Mouse (Mus musculus) forebrain, embryonic 13.5 days (tissue): ENCODE results near the gene Foxo3. TPM values are rescaled to one million over a fixed set of nuclear protein-coding genes. Genes with fewer than 3 reads are reported as not detected.

Experiments
- ATAC-seq: fragments of 200-750 bp; cut with Nextera tagmentation; 2 replicates; pipeline ENCODE4 v1.8.0; 2017
- H3K27ac ChIP-seq: fragments of 300-500 bp; sonication (generic); 2 replicates; pipeline ENCODE4 v1.5.1; 2015; ENCODE audit warnings: inconsistent platforms, mild to moderate bottlenecking, moderate library complexity
- H3K27me3 ChIP-seq: fragments of 300-500 bp; sonication (generic); 2 replicates; pipeline ENCODE4 v1.6.1; 2015; ENCODE audit warnings: mild to moderate bottlenecking, inconsistent platforms
- H3K36me3 ChIP-seq: fragments of 300-500 bp; sonication (generic); 2 replicates; pipeline ENCODE4 v1.6.1; 2015; ENCODE audit warnings: mild to moderate bottlenecking, inconsistent platforms; ENCODE audit not compliant: poor library complexity, severe bottlenecking
- H3K4me1 ChIP-seq: fragments of 300-500 bp; sonication (generic); 2 replicates; pipeline ENCODE4 v1.6.1; 2015; ENCODE audit warnings: inconsistent platforms
- H3K4me2 ChIP-seq: fragments of 300-500 bp; sonication (generic); 2 replicates; pipeline ENCODE4 v1.6.1; 2015; ENCODE audit warnings: inconsistent platforms, mild to moderate bottlenecking, moderate library complexity
- H3K4me3 ChIP-seq: fragments of 300-500 bp; sonication (generic); 2 replicates; pipeline ENCODE4 v1.5.1; 2015; ENCODE audit warnings: mild to moderate bottlenecking, inconsistent platforms
- H3K9ac ChIP-seq: fragments of 300-500 bp; sonication (generic); 2 replicates; pipeline ENCODE4 v1.6.1; 2015; ENCODE audit warnings: mild to moderate bottlenecking, inconsistent platforms
- H3K9me3 ChIP-seq: fragments of 300-500 bp; sonication (generic); replicated peaks from 2 replicates; pipeline ENCODE4 v1.6.1; 2016; ENCODE audit warnings: inconsistent platforms
- WGBS: fragments of 180-500 bp; shearing (Covaris S2); methylation state at CpG from one replicate; pipeline ENCODE4 v1.1.7; 2015; 5-methylcytosine and 5-hydroxymethylcytosine counted together
- polyA plus RNA-seq: library from polyadenylated mRNA; unstranded; fragments of >200 nt; fragmentation: Nextera tagmentation; extraction: Ambion mirVana; gene quantifications from 2 replicates; pipeline ENCODE4 v1.2.1, GENCODE M21; 2015

The Foxo3 gene
- polyA plus RNA-seq, 1 experiment from 2014 or later = 3.8 TPM

DNA sequence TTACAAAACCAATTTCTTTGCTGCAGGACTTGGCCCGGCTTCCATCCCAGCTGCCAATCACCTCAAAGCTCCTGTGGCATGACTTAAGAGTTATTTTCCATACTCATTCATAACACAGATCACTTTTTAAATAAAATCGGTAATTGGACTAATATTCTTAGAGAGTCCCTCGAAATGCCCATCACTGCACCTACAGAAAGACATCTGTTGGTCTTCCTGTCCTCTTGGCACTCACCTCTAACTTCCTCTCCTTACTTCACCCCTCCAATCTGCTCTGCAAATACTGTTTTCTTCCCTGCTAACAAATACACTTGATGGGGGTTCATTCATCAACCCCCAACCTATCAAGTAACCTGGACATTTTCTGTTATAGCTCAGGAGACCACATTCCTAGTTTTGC is 30.9 kb downstream of the Foxo3 start:
- H3K36me3 ChIP-seq = no peaks in the 10 kb centered on the region
- H3K27me3 ChIP-seq = no peaks in the 10 kb centered on the region
- no peak overlapping the region for H3K27ac ChIP-seq
- no peaks in the 10 kb centered on the region for H3K9me3 ChIP-seq
- H3K9ac ChIP-seq = no peak overlapping the region
- no peak for ATAC-seq
- no peak overlapping the region for H3K4me2 ChIP-seq
- H3K4me3 ChIP-seq = no peak overlapping the region
- no peaks in the 10 kb centered on the region for H3K4me1 ChIP-seq
- WGBS = 93% methylated on average over 3 of the region's 3 CpGs

DNA sequence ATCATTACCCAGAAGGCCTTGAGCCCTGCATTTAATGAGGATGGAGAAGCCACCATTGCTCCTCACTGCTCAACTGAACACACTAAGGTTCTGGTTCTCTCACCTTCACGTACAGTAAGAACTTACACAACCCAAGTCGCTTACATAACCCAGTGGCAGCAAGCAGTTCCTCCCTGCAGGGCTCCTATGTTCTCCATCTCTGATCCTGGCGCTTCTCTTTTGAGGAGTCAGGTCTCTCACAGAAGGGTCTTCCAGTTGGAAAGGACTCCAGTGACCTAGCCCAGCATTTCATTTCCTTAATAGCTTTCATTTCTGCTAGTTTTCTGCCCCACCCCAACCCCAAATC is 31.3 kb downstream of the Foxo3 start:
- H3K27me3 ChIP-seq = no peaks in the 10 kb centered on the region
- H3K4me2 ChIP-seq = no peak overlapping the region
- no peaks in the 10 kb centered on the region for H3K36me3 ChIP-seq
- no peak overlapping the region for H3K4me3 ChIP-seq
- ATAC-seq = no peak
- H3K4me1 ChIP-seq = no peaks in the 10 kb centered on the region
- WGBS = 93% methylated on average over 3 of the region's 3 CpGs
- no peaks in the 10 kb centered on the region for H3K9me3 ChIP-seq
- no peak overlapping the region for H3K9ac ChIP-seq
- no peak overlapping the region for H3K27ac ChIP-seq

- Histone ChIP-seq H3K4me1 (no peaks in the 10 kb centered on the region), H3K4me3 (no peak overlapping the region), H3K36me3 (no peaks in the 10 kb centered on the region), H3K9ac (no peak overlapping the region), H3K27ac (no peak overlapping the region), H3K9me3 (0 out of 2 replicates have a peak, but pooled peaks cover 3% of the 10 kb centered on the region), H3K4me2 (no peak overlapping the region), H3K27me3 (no peaks in the 10 kb centered on the region)
- no peak for ATAC-seq
- WGBS = 82% methylated on average over 8 of the region's 8 CpGs
Observed at GRCm38 (mm10) chr10:42244420-42245255, 31.9 kb downstream of the Foxo3 start.

DNA sequence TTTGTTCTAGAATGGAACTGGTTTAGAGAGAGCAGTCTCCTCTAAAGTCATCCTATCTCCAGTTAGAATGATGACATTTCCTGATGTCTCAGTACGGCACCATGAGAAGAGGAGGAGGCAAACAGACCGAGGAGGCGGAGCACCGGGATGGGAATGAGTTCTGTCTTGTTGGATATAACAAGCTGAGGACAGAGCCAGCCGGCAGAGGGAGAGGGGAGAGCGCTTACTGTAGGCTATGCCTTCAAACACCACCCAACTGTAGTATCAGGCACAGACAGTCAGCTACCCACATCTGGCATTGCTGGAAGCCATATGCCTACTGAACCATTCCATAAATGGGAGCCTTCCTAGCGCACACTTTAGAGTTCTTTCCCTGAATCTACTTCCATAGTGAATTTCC is 32.6 kb downstream of the Foxo3 start:
- Histone ChIP-seq H3K9ac (no peak overlapping the region), H3K27me3 (no peaks in the 10 kb centered on the region), H3K27ac (no peak overlapping the region), H3K4me1 (0 out of 2 replicates have a peak, but pooled peaks cover 4% of the 10 kb centered on the region), H3K4me3 (no peak overlapping the region), H3K9me3 (0 out of 2 replicates have a peak, but pooled peaks cover 3% of the 10 kb centered on the region), H3K36me3 (no peaks in the 10 kb centered on the region), H3K4me2 (no peak overlapping the region)
- no peak for ATAC-seq
- WGBS = 97% methylated on average over 7 of the region's 7 CpGs

GRCm38 (mm10) chr10:42242484-42242883 is 34.1 kb downstream of the Foxo3 start:
- Histone ChIP-seq H3K27ac (no peak overlapping the region), H3K9ac (no peak overlapping the region), H3K4me3 (no peak overlapping the region), H3K4me2 (no peak overlapping the region), H3K36me3 (no peaks in the 10 kb centered on the region), H3K27me3 (no peaks in the 10 kb centered on the region), H3K4me1 (peaks cover 11% of the 10 kb centered on the region; the same call in 1 of the 2 replicates), H3K9me3 (0 out of 2 replicates have a peak, but pooled peaks cover 3% of the 10 kb centered on the region)
- WGBS = 92% methylated on average over 6 of the region's 6 CpGs
- no peak for ATAC-seq

DNA sequence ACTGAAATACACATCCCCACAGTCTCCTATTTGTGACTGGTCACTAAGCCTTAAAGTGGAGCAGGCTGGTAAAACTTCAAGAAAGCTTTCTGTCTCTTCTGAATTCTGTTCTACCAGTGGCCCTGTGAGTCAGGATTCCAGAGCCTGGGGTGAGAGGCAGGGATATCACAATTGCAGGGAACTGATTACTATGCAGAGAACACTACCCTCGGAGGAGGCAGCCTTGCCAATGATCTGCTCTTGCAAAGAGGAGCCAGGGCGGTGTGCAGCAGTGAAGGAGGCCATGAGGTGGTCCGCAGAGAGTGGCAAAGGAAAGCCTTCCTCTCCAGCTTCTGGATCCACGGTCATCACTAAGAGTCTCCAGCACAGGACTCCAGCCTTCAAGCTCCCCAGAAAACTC is 34.8 kb downstream of the Foxo3 start:
- Histone ChIP-seq H3K4me1 (peaks cover 11% of the 10 kb centered on the region; the same call in 1 of the 2 replicates), H3K9me3 (0 out of 2 replicates have a peak, but pooled peaks cover 3% of the 10 kb centered on the region), H3K9ac (no peak overlapping the region), H3K4me3 (no peak overlapping the region), H3K4me2 (no peak overlapping the region), H3K27ac (no peak overlapping the region), H3K36me3 (no peaks in the 10 kb centered on the region), H3K27me3 (no peaks in the 10 kb centered on the region)
- 67% methylated on average over 4 of the region's 4 CpGs for WGBS
- no peak for ATAC-seq

- WGBS = 93% methylated on average over 6 of the region's 6 CpGs
- ATAC-seq = no peak
Observed at GRCm38 (mm10) chr10:42239810-42240111, 36.8 kb downstream of the Foxo3 start.

GRCm38 (mm10) chr10:42238923-42239809 is 37.4 kb downstream of the Foxo3 start:
- Histone ChIP-seq H3K4me2 (no peak overlapping the region), H3K27me3 (no peaks in the 10 kb centered on the region), H3K4me1 (peaks cover 11% of the 10 kb centered on the region; the same call in 1 of the 2 replicates), H3K9ac (no peak overlapping the region), H3K4me3 (no peak overlapping the region), H3K36me3 (no peaks in the 10 kb centered on the region), H3K27ac (no peak overlapping the region), H3K9me3 (0 out of 2 replicates have a peak, but pooled peaks cover 3% of the 10 kb centered on the region)
- WGBS = 89% methylated on average over 15 of the region's 15 CpGs
- no peak for ATAC-seq

More at GRCm38 (mm10) chr10:42239810-42240111, 36.8 kb downstream of the Foxo3 start:
- H3K27me3 ChIP-seq = no peaks in the 10 kb centered on the region
- H3K4me2 ChIP-seq = no peak overlapping the region
- H3K9me3 ChIP-seq = 0 out of 2 replicates have a peak, but pooled peaks cover 3% of the 10 kb centered on the region
- H3K27ac ChIP-seq = no peak overlapping the region
- peaks cover 11% of the 10 kb centered on the region; the same call in 1 of the 2 replicates for H3K4me1 ChIP-seq
- H3K9ac ChIP-seq = no peak overlapping the region
- no peaks in the 10 kb centered on the region for H3K36me3 ChIP-seq
- no peak overlapping the region for H3K4me3 ChIP-seq

GRCm38 (mm10) chr10:42238296-42238695 is 38.3 kb downstream of the Foxo3 start:
- Histone ChIP-seq H3K9me3 (0 out of 2 replicates have a peak, but pooled peaks cover 3% of the 10 kb centered on the region), H3K4me2 (no peak overlapping the region), H3K27ac (no peak overlapping the region), H3K4me1 (peaks cover 11% of the 10 kb centered on the region; the same call in 1 of the 2 replicates), H3K4me3 (no peak overlapping the region), H3K27me3 (no peaks in the 10 kb centered on the region), H3K36me3 (no peaks in the 10 kb centered on the region), H3K9ac (no peak overlapping the region)
- no peak for ATAC-seq
- WGBS = 29% methylated on average over 5 of the region's 5 CpGs

DNA sequence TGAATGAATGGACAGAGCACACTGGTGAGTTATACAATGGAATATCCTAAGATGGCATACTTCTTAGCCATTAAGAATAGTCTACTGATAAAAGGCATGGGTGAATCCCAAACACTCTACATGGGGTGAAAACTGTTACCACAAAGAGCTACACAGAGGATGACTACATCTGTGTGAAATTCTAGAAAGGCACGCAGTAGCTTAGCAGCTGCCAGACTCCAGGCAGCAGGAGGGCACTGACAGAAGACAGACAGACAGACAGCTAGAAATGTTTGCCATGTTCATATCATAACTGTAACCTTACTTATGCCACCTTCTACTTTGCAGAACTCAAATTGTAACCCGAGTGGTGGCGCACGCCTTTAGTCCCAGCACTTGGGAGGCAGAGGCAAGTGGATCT is 39.0 kb downstream of the Foxo3 start:
- no peaks in the 10 kb centered on the region for H3K36me3 ChIP-seq
- WGBS = 95% methylated on average over 4 of the region's 4 CpGs
- H3K4me3 ChIP-seq = no peak overlapping the region
- H3K27me3 ChIP-seq = no peaks in the 10 kb centered on the region
- H3K9ac ChIP-seq = no peak overlapping the region
- H3K4me1 ChIP-seq = peaks cover 18% of the 10 kb centered on the region
- 0 out of 2 replicates have a peak, but pooled peaks cover 3% of the 10 kb centered on the region for H3K9me3 ChIP-seq
- no peak for ATAC-seq
- H3K4me2 ChIP-seq = no peak overlapping the region
- no peak overlapping the region for H3K27ac ChIP-seq

- Histone ChIP-seq H3K9me3 (0 out of 2 replicates have a peak, but pooled peaks cover 3% of the 10 kb centered on the region), H3K27me3 (no peaks in the 10 kb centered on the region), H3K4me1 (peaks cover 21% of the 10 kb centered on the region), H3K4me2 (no peak overlapping the region), H3K27ac (no peak overlapping the region), H3K36me3 (no peaks in the 10 kb centered on the region), H3K4me3 (no peak overlapping the region), H3K9ac (no peak overlapping the region)
- no peak for ATAC-seq
- WGBS = 81% methylated on average over 6 of the region's 6 CpGs
Observed at GRCm38 (mm10) chr10:42235321-42235720, 41.2 kb downstream of the Foxo3 start.

DNA sequence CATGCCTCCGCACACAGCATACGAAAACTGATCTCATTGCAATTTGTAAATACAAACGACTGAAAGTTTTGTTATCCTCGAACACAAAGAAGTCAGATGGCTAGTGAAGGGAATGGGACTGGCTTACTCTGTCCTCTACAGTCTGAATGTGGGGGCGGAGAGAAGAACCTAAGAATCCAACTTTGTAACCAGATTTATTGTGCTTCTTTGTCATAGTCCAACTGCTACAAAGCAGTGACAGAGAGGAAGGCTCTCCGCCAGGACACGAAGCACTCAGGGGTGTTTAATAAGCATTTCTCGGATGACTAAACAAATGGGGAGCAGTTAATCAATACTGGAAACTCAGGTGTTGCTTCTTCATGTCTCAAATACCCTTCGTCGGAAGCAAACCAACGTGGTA is 43.6 kb downstream of the Foxo3 start:
- no peak for ATAC-seq
- WGBS = 62% methylated on average over 11 of the region's 11 CpGs
- Histone ChIP-seq H3K9ac (no peak overlapping the region), H3K27me3 (no peaks in the 10 kb centered on the region), H3K27ac (no peak overlapping the region), H3K4me2 (no peak overlapping the region), H3K36me3 (no peaks in the 10 kb centered on the region), H3K4me3 (no peak overlapping the region), H3K9me3 (no peaks in the 10 kb centered on the region), H3K4me1 (peaks cover 16% of the 10 kb centered on the region)
